Mouse (Mus musculus) kidney, adult 2 months (tissue): ENCODE results near the gene Decr2. TPM values are rescaled to one million over a fixed set of nuclear protein-coding genes. Genes with fewer than 3 reads are reported as not detected.
A peak's percentile ranks its signal among the peaks of the same experiment; 100 is the strongest.

ENCODE experiments used
- DNase-seq: peaks from one replicate; pipeline ENCODE4 v3.0.0; 2021
- H3K27ac ChIP-seq: fragments of 200-500 bp; 2 replicates; pipeline ENCODE4 v1.5.1; 2012; ENCODE audit warnings: low read depth, low read length, control low read depth, inconsistent platforms; ENCODE audit not compliant: insufficient read depth
- H3K27me3 ChIP-seq: fragments of 200-500 bp; replicated peaks from 2 replicates; pipeline ENCODE4 v1.6.1; 2012; ENCODE audit warnings: mild to moderate bottlenecking, moderate library complexity, low read length, inconsistent platforms; ENCODE audit not compliant: control insufficient read depth, insufficient read depth
- H3K36me3 ChIP-seq: fragments of 200-500 bp; 2 replicates; pipeline ENCODE4 v1.6.1; 2012; ENCODE audit warnings: mild to moderate bottlenecking, moderate library complexity, low read length, inconsistent platforms; ENCODE audit not compliant: control insufficient read depth, insufficient read depth
- H3K4me1 ChIP-seq: fragments of 200-500 bp; 2 replicates; pipeline ENCODE4 v1.6.1; 2011; ENCODE audit warnings: low read length; ENCODE audit not compliant: control insufficient read depth, insufficient read depth
- H3K4me3 ChIP-seq: fragments of 200-500 bp; 2 replicates; pipeline ENCODE4 v1.5.1; 2011; ENCODE audit warnings: mild to moderate bottlenecking, low read depth, low read length, control low read depth; ENCODE audit not compliant: insufficient read depth
- CTCF ChIP-seq: fragments of 200-500 bp; conservative IDR thresholded peaks from 2 replicates; pipeline ENCODE4 v1.5.1; 2011; ENCODE audit warnings: low read depth, mild to moderate bottlenecking, control low read depth, low read length, moderate library complexity, mixed read lengths; ENCODE audit not compliant: insufficient read depth, insufficient read length
- POLR2A ChIP-seq: fragments of 200-500 bp; IDR thresholded peaks from one replicate; pipeline ENCODE4 v1.6.1; 2011; ENCODE audit warnings: low read depth, low read length, control low read depth
- WGBS: fragments of 180-500 bp; shearing (Covaris S2); methylation state at CpG from one replicate; pipeline ENCODE4 v1.1.7; 2018; 5-methylcytosine and 5-hydroxymethylcytosine counted together
- polyA plus RNA-seq: library from polyadenylated mRNA; depleted of rRNA; stranded (reverse); fragments of >200 nt; gene quantifications from 2 replicates; pipeline ENCODE4 v1.2.3, GENCODE M21; 2012

The Decr2 gene
- polyA plus RNA-seq, 1 experiment, result 74.9 TPM

GRCm38 (mm10) chr17:26068831-26069739 is 21.1 kb downstream of the Decr2 start, which contains the start of gene Rab11fip3:
Gene Rab11fip3, minus strand, starts transcription at chr17:26069555.
- Histone ChIP-seq H3K4me1 (peaks cover 14% of the 10 kb centered on the region), H3K4me3 (peak within 1 kb of the TSS; percentile 83), H3K27ac (peak within 1 kb of the TSS; percentile 19; the same call in 1 of the 2 replicates), H3K36me3 (no peaks in the 10 kb centered on the region), H3K27me3 (no peaks in the 10 kb centered on the region)
- TF ChIP-seq CTCF (0 out of 2 replicates have a peak, but pooled peaks have one; percentile 3), POLR2A (peak; percentile 81)
- WGBS, result under 1% methylated on average over 93 of the region's 94 CpGs
- DNase-seq, result peak; percentile 92

GRCm38 (mm10) chr17:26068024-26068830 is 21.9 kb downstream of the Decr2 start:
- no peak for DNase-seq
- H3K27me3 ChIP-seq, result no peaks in the 10 kb centered on the region
- TF ChIP-seq POLR2A, result no peak
- TF ChIP-seq CTCF, result no peak
- peak overlapping the region; percentile 83 for H3K4me3 ChIP-seq
- H3K27ac ChIP-seq, result no peak overlapping the region
- peaks cover 14% of the 10 kb centered on the region for H3K4me1 ChIP-seq
- no peaks in the 10 kb centered on the region for H3K36me3 ChIP-seq
- 7% methylated on average over 44 of the region's 44 CpGs for WGBS

GRCm38 (mm10) chr17:26066488-26067020 is 23.6 kb downstream of the Decr2 start:
- DNase-seq, result no peak
- no peak overlapping the region for H3K27ac ChIP-seq
- H3K4me3 ChIP-seq, result peak overlapping the region; percentile 22; the same call in 1 of the 2 replicates
- 96% methylated on average over 7 of the region's 7 CpGs for WGBS
- H3K27me3 ChIP-seq, result no peaks in the 10 kb centered on the region
- H3K36me3 ChIP-seq, result no peaks in the 10 kb centered on the region
- peaks cover 14% of the 10 kb centered on the region for H3K4me1 ChIP-seq
- TF ChIP-seq CTCF (no peak), POLR2A (no peak)

- H3K36me3 ChIP-seq, result no peaks in the 10 kb centered on the region
- H3K27me3 ChIP-seq, result no peaks in the 10 kb centered on the region
- WGBS, result 30% methylated on average over 6 of the region's 6 CpGs
- TF ChIP-seq CTCF (no peak), POLR2A (no peak)
- peak; percentile 57 for DNase-seq
- H3K27ac ChIP-seq, result no peak overlapping the region
- no peak overlapping the region for H3K4me3 ChIP-seq
- H3K4me1 ChIP-seq, result peaks cover 12% of the 10 kb centered on the region
These were observed 25.2 kb downstream of the Decr2 start for GRCm38 (mm10) chr17:26064916-26065315.

GRCm38 (mm10) chr17:26057787-26058567 is 32.2 kb downstream of the Decr2 start:
- DNase-seq, result no peak
- Histone ChIP-seq H3K4me1 (peaks cover 18% of the 10 kb centered on the region; the same call in 1 of the 2 replicates), H3K27ac (no peak overlapping the region), H3K27me3 (no peaks in the 10 kb centered on the region), H3K4me3 (no peak overlapping the region), H3K36me3 (no peaks in the 10 kb centered on the region)
- TF ChIP-seq POLR2A, result no peak
- TF ChIP-seq CTCF, result no peak
- 78% methylated on average over 9 of the region's 9 CpGs for WGBS

- 73% methylated on average over 8 of the region's 8 CpGs for WGBS
- H3K4me3 ChIP-seq, result no peak overlapping the region
- no peak for DNase-seq
- peaks cover 18% of the 10 kb centered on the region; the same call in 1 of the 2 replicates for H3K4me1 ChIP-seq
- TF ChIP-seq POLR2A (no peak), CTCF (no peak)
- H3K27me3 ChIP-seq, result no peaks in the 10 kb centered on the region
- no peaks in the 10 kb centered on the region for H3K36me3 ChIP-seq
- H3K27ac ChIP-seq, result no peak overlapping the region
These were observed 32.9 kb downstream of the Decr2 start for GRCm38 (mm10) chr17:26057278-26057677.
